Mouse (Mus musculus) heart, embryonic 12.5 days (tissue): ENCODE results near the gene Nhsl2. TPM values are rescaled to one million over a fixed set of nuclear protein-coding genes. Genes with fewer than 3 reads are reported as not detected.

Experiments
- ATAC-seq: fragments of 200-750 bp; cut with Nextera tagmentation; 2 replicates; pipeline ENCODE4 v1.8.0; 2017; ENCODE audit warnings: moderate TSS enrichment, moderate library complexity; ENCODE audit not compliant: insufficient number of reproducible peaks, low FRiP score
- H3K27ac ChIP-seq: fragments of 300-500 bp; sonication (generic); 2 replicates; pipeline ENCODE4 v1.5.1; 2016; ENCODE audit warnings: mild to moderate bottlenecking, moderate library complexity; ENCODE audit not compliant: poor library complexity, severe bottlenecking
- H3K27me3 ChIP-seq: fragments of 300-500 bp; sonication (generic); replicated peaks from 2 replicates; pipeline ENCODE4 v1.6.1; 2016; ENCODE audit warnings: mild to moderate bottlenecking, moderate library complexity
- H3K36me3 ChIP-seq: fragments of 300-500 bp; sonication (generic); 2 replicates; pipeline ENCODE4 v1.6.1; 2016; ENCODE audit warnings: mild to moderate bottlenecking, moderate library complexity
- H3K4me1 ChIP-seq: fragments of 300-500 bp; sonication (generic); replicated peaks from 2 replicates; pipeline ENCODE4 v1.6.1; 2016; ENCODE audit warnings: mild to moderate bottlenecking
- H3K4me2 ChIP-seq: fragments of 300-500 bp; sonication (generic); 2 replicates; pipeline ENCODE4 v1.6.1; 2016; ENCODE audit warnings: mild to moderate bottlenecking, moderate library complexity
- H3K4me3 ChIP-seq: fragments of 300-500 bp; sonication (generic); 2 replicates; pipeline ENCODE4 v1.5.1; 2016; ENCODE audit warnings: mild to moderate bottlenecking
- H3K9ac ChIP-seq: fragments of 300-500 bp; sonication (generic); 2 replicates; pipeline ENCODE4 v1.6.1; 2016; ENCODE audit warnings: mild to moderate bottlenecking, moderate library complexity
- H3K9me3 ChIP-seq: fragments of 300-500 bp; sonication (generic); replicated peaks from 2 replicates; pipeline ENCODE4 v1.6.1; 2016; ENCODE audit warnings: mild to moderate bottlenecking, moderate library complexity
- WGBS: fragments of 180-500 bp; shearing (Covaris S2); methylation state at CpG from one replicate; pipeline ENCODE4 v1.1.7; 2016; 5-methylcytosine and 5-hydroxymethylcytosine counted together
- polyA plus RNA-seq: library from polyadenylated mRNA; unstranded; fragments of >200 nt; fragmentation: Nextera tagmentation; extraction: Ambion mirVana; gene quantifications from 2 replicates; pipeline ENCODE4 v1.2.1, GENCODE M21; 2016

Nhsl2 gene
- polyA plus RNA-seq, 1 experiment from 2014 or later: 25.5 TPM

DNA sequence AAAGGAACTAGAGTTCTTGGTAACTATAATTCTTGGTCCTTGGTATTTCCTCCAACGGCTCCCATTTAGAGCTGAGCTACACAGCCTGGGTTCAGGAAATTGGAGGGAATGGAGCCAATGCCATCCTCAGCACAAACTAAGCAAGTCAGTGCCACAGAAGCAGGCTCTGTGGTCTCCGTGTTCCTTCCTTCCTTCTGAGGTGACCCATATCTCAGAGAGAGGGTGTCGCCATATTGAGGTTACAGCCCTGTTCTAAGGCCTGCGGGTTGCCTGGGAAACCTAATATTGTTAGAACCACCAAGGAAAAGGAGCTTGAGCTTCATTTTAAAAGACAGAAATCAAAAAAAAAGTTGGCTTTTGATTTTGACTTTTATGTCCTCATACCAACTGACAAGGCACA lies 193.2 kb downstream of the Nhsl2 start:
- 0 out of 2 replicates have a peak, but pooled peaks cover 4% of the 10 kb centered on the region for H3K36me3 ChIP-seq
- no peak overlapping the region for H3K4me2 ChIP-seq
- H3K4me1 ChIP-seq: peaks cover 5% of the 10 kb centered on the region
- no peaks in the 10 kb centered on the region; the same call in 1 of the 2 replicates for H3K27me3 ChIP-seq
- no peak overlapping the region for H3K27ac ChIP-seq
- 83% methylated on average over 4 of the region's 4 CpGs for whole genome bisulfite sequencing
- ATAC-seq: no peak
- no peak overlapping the region for H3K4me3 ChIP-seq
- no peak overlapping the region for H3K9ac ChIP-seq
- H3K9me3 ChIP-seq: no peaks in the 10 kb centered on the region

DNA sequence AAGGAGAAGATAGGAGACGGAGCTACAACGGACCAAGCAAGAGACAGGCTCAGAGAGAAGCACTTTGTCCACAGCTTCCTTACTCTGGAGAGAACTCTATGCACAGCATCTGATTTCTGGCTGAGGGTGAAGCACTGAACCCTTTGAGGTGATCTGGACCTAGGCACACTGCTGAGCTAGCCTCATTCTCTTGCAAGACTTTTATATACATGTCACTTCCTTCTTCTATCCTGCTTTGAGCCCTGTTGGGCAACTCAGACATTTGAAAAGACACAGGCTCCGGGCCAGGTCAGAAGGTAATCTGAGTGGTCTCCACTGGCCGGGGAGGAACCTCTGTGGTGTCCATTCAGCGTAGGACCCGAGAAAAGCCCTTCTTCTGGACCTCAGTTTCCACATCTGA lies 201.4 kb downstream of the Nhsl2 start:
- H3K9me3 ChIP-seq: no peaks in the 10 kb centered on the region
- no peak overlapping the region for H3K4me2 ChIP-seq
- WGBS: 65% methylated on average over 6 of the region's 6 CpGs
- H3K27me3 ChIP-seq: 0 out of 2 replicates have a peak, but pooled peaks cover 5% of the 10 kb centered on the region
- no peak for ATAC-seq
- no peaks in the 10 kb centered on the region for H3K4me1 ChIP-seq
- no peak overlapping the region for H3K4me3 ChIP-seq
- no peak overlapping the region for H3K9ac ChIP-seq
- no peaks in the 10 kb centered on the region for H3K36me3 ChIP-seq
- H3K27ac ChIP-seq: no peak overlapping the region

- no peak for ATAC-seq
- Histone ChIP-seq H3K36me3 (no peaks in the 10 kb centered on the region), H3K9me3 (no peaks in the 10 kb centered on the region), H3K27ac (no peak overlapping the region), H3K4me2 (no peak overlapping the region), H3K9ac (no peak overlapping the region), H3K4me1 (no peaks in the 10 kb centered on the region), H3K27me3 (0 out of 2 replicates have a peak, but pooled peaks cover 5% of the 10 kb centered on the region), H3K4me3 (no peak overlapping the region)
- 56% methylated on average over 4 of the region's 4 CpGs for WGBS
Observed at GRCm38 (mm10) chrX:102051225-102051624, 202.0 kb downstream of the Nhsl2 start.

DNA sequence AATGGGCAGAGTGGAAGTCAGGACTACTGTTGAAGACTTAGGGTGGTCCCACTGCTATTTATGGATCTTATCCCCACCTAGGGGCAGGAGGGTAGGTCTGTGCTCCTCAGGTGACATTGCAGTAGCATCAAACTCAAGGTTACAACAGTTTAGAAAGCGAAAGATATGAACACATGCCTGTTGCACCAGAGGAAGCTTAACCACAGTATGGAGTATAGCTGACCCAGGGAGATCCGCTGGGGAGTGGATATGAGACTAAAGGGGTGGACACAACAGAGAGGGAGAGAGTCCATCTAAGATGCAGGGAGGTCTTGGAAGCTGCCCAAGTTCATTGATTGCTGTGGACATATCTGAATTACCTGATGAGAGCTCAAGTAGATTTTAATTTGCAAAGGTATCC lies 204.2 kb downstream of the Nhsl2 start:
- ATAC-seq: no peak
- Histone ChIP-seq H3K4me2 (no peak overlapping the region), H3K9ac (no peak overlapping the region), H3K36me3 (no peaks in the 10 kb centered on the region), H3K4me3 (no peak overlapping the region), H3K27me3 (0 out of 2 replicates have a peak, but pooled peaks cover 5% of the 10 kb centered on the region), H3K27ac (no peak overlapping the region), H3K9me3 (no peaks in the 10 kb centered on the region), H3K4me1 (no peaks in the 10 kb centered on the region)
- 74% methylated on average over 2 of the region's 2 CpGs for WGBS

DNA sequence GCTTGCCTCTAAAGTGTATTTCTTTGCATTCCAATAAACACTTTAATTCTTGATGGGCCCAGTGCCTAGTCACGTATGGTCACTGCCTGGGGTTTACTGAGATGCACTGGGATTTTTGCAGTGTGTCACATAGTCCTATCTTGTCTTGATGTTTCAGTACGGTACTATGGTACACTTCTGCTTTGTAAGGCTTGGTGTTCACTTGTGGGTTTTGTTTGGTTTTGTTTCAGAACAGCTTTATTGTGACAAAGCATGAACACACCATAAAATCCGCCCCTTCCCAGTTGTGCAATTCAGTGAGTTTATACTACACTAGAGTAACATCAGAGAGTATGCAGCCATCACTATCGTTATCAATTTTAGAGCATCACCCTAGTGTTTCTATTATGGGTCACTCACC lies 204.8 kb downstream of the Nhsl2 start:
- Histone ChIP-seq H3K9me3 (no peaks in the 10 kb centered on the region), H3K4me2 (no peak overlapping the region), H3K27me3 (0 out of 2 replicates have a peak, but pooled peaks cover 5% of the 10 kb centered on the region), H3K36me3 (no peaks in the 10 kb centered on the region), H3K9ac (no peak overlapping the region), H3K4me3 (no peak overlapping the region), H3K4me1 (no peaks in the 10 kb centered on the region), H3K27ac (no peak overlapping the region)
- WGBS: 79% methylated on average over 4 of the region's 4 CpGs
- ATAC-seq: no peak

GRCm38 (mm10) chrX:102059437-102059836 lies 210.3 kb downstream of the Nhsl2 start:
- H3K4me2 ChIP-seq: no peak overlapping the region
- 63% methylated on average over 9 of the region's 9 CpGs for WGBS

DNA sequence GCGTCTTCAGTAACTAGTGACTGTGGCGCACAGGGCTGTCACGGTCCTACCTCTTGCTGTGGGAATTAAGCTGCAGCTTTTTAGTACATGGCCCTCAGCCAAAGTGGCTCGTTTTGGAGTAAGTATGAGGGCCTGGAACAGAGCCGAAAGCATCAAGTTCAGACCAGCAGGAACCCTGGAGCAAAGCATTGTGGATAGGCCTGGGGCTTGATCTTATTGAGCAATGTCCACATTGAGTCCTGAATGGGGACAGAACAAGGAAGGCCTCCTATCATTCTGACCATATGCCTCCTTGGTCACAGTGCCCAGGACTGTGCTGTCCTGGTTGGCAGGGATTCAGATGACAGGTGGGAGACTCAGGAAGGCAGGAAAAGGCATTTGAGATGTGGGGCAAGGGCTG lies 211.1 kb downstream of the Nhsl2 start:
- Histone ChIP-seq H3K27me3 (0 out of 2 replicates have a peak, but pooled peaks cover 2% of the 10 kb centered on the region), H3K36me3 (no peaks in the 10 kb centered on the region), H3K4me3 (no peak overlapping the region), H3K4me2 (no peak overlapping the region), H3K9me3 (no peaks in the 10 kb centered on the region), H3K9ac (no peak overlapping the region), H3K4me1 (peaks cover 30% of the 10 kb centered on the region), H3K27ac (no peak overlapping the region)
- no peak for ATAC-seq
- WGBS: 78% methylated on average over 5 of the region's 5 CpGs

More at GRCm38 (mm10) chrX:102059437-102059836, 210.3 kb downstream of the Nhsl2 start:
- Histone ChIP-seq H3K36me3 (no peaks in the 10 kb centered on the region), H3K27ac (no peak overlapping the region), H3K9ac (no peak overlapping the region), H3K9me3 (no peaks in the 10 kb centered on the region), H3K4me1 (peaks cover 27% of the 10 kb centered on the region), H3K4me3 (no peak overlapping the region), H3K27me3 (no peaks in the 10 kb centered on the region)
- ATAC-seq: no peak; the same call in 1 of the 2 replicates

GRCm38 (mm10) chrX:102060891-102061290 lies 211.7 kb downstream of the Nhsl2 start:
- H3K27ac ChIP-seq: no peak overlapping the region
- no peak overlapping the region for H3K4me3 ChIP-seq
- no peaks in the 10 kb centered on the region for H3K9me3 ChIP-seq
- ATAC-seq: no peak
- H3K4me2 ChIP-seq: no peak overlapping the region
- peaks cover 6% of the 10 kb centered on the region; the same call in 1 of the 2 replicates for H3K27me3 ChIP-seq
- H3K9ac ChIP-seq: no peak overlapping the region
- peaks cover 36% of the 10 kb centered on the region for H3K4me1 ChIP-seq
- WGBS: 44% methylated on average over 2 of the region's 2 CpGs
- H3K36me3 ChIP-seq: no peaks in the 10 kb centered on the region

GRCm38 (mm10) chrX:102064062-102064461 lies 214.9 kb downstream of the Nhsl2 start:
- WGBS: 50% methylated on average over 3 of the region's 3 CpGs
- Histone ChIP-seq H3K4me2 (no peak overlapping the region), H3K27me3 (peaks cover 10% of the 10 kb centered on the region; the same call in 1 of the 2 replicates), H3K4me3 (no peak overlapping the region), H3K9ac (no peak overlapping the region), H3K4me1 (peaks cover 38% of the 10 kb centered on the region), H3K27ac (no peak overlapping the region), H3K9me3 (no peaks in the 10 kb centered on the region), H3K36me3 (no peaks in the 10 kb centered on the region)
- ATAC-seq: no peak

DNA sequence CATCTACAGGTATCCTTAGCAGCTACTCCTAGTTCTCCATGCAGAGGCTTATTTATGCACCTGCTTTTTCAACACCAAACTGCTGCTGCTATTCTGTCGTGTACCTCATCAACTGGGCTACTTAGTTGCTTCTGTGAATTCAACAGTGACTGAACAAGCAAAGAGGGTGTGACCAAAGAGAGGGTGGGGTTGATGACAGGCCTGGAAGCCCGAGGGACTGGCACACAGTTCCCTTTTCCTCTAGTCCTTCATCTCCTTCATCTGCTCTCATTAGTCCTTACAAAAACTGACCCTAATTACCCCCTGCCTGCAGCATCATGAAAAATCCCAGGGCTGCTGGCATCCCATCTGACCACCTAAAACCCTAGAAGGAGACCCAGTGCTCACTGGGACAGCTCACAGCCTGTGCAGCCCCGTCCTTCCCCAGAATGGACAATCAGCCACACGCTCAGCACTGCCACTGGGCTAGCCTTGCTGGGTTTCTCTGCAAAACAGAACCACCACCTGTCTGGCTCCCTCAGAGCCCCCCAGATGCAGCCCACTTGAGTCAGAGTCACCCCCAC lies 216.1 kb downstream of the Nhsl2 start:
- no peak overlapping the region for H3K4me3 ChIP-seq
- H3K27ac ChIP-seq: no peak overlapping the region
- no peaks in the 10 kb centered on the region for H3K36me3 ChIP-seq
- WGBS: 51% methylated on average over 4 of the region's 4 CpGs
- H3K4me2 ChIP-seq: no peak overlapping the region
- H3K27me3 ChIP-seq: peaks cover 10% of the 10 kb centered on the region; the same call in 1 of the 2 replicates
- peaks cover 46% of the 10 kb centered on the region for H3K4me1 ChIP-seq
- H3K9me3 ChIP-seq: no peaks in the 10 kb centered on the region
- no peak overlapping the region for H3K9ac ChIP-seq
- ATAC-seq: no peak

GRCm38 (mm10) chrX:102066134-102066533 lies 216.9 kb downstream of the Nhsl2 start:
- H3K4me2 ChIP-seq: no peak overlapping the region
- peaks cover 40% of the 10 kb centered on the region for H3K4me1 ChIP-seq
- 21% methylated on average over 9 of the region's 9 CpGs for WGBS
- H3K9ac ChIP-seq: no peak overlapping the region
- H3K27ac ChIP-seq: no peak overlapping the region
- ATAC-seq: no peak
- H3K9me3 ChIP-seq: no peaks in the 10 kb centered on the region
- no peak overlapping the region for H3K4me3 ChIP-seq
- H3K36me3 ChIP-seq: no peaks in the 10 kb centered on the region
- peaks cover 13% of the 10 kb centered on the region; the same call in 1 of the 2 replicates for H3K27me3 ChIP-seq

DNA sequence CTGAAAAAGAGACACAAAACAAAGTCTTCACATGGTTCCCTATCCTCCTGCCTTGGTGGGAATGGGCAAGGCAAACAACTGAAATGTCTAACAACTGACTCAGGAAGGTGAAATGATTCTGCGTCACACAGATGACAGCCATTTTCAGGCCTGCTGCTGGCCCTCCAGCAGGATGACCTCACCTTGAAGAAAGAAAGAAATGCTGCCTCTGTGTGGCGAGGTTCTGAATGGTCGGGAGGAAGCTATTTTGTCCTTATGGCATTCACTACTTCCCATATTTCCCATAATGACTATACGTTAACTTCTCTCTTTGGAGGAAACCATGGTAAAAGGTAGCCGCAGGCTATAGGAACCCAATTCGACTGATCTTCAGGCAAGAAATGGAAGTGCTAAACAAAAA lies 217.9 kb downstream of the Nhsl2 start:
- no peak overlapping the region for H3K27ac ChIP-seq
- 72% methylated on average over 6 of the region's 6 CpGs for WGBS

More for the DNA sequence above, 217.9 kb downstream of the Nhsl2 start:
- Histone ChIP-seq H3K9ac (no peak overlapping the region), H3K4me2 (no peak overlapping the region), H3K4me3 (no peak overlapping the region), H3K36me3 (no peaks in the 10 kb centered on the region), H3K27me3 (peaks cover 17% of the 10 kb centered on the region; the same call in 1 of the 2 replicates), H3K4me1 (peaks cover 45% of the 10 kb centered on the region), H3K9me3 (no peaks in the 10 kb centered on the region)
- no peak for ATAC-seq
